12 mouse cellular contexts compared by ENCODE assay signal in the genomic region with DNA sequence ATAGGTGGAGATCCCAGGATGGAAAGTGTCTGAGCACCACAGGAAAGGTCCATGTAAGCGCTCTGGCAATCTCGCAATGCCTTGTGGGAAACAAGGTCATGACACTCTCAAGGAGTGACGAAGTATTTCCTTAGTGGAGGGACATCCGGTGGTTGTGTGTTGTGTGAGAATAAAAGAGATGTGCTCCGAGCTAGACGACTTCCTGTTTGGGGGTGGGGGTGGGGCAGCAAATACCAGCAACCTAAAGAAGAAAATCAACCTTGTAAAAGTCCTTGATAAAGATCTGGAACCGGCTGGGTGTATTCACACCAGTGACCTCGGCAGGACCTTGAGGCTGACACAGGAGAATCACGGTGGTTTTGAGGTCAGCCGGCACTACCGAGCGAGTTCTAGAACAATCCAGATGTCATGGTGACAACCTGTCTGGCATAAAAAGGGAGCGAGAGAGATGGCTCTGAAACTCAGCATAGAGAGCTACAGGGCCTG. TPM values are rescaled to one million over a fixed set of nuclear protein-coding genes. Genes with fewer than 3 reads are reported as not detected.
A peak's percentile ranks its signal among the peaks of the same experiment; 100 is the strongest.
DNase-seq lines count a peak whose midpoint lies in the region; ATAC-seq and TF ChIP-seq lines count a peak whose summit lies in the region.
"Had no signal": no experiment of that assay in that cellular context is flagged by ENCODE, and none has a peak within 500 bp of the region (broad histone marks: within the 10 kb centered on the region; RNA-seq: fewer than 3 reads in every experiment).

No protein-coding gene starts in this region.

- in situ Hi-C loops in CH12.LX (cut with MboI; ENCODE audit: low pct_ligation_motif_present, low pct_unique_long_range_greater_than_20kb, low sequenced_read_pairs) = loop anchor here (5.0 to 10.0 kb wide), 2 partner anchors 78 to 200 kb away; no protein-coding TSS in a partner anchor

- TF ChIP-seq RAD21 in CH12.LX (IDR thresholded peaks at IDR 0.05; ENCODE audit: low read depth, low read length) = no peak

- peaks cover 89% of the 10 kb centered on the region for H3K4me1 ChIP-seq in liver, embryonic 13.5 days (replicated peaks)
- peaks cover 8 to 37% of the 10 kb centered on the region in 2 experiments for H3K4me1 ChIP-seq in CH12.LX (ENCODE audit: control insufficient read depth in 1 of 2, insufficient read depth in 2 of 2)
- peaks cover 10% of the 10 kb centered on the region for H3K4me1 ChIP-seq in thymus, adult 2 months (replicated peaks; ENCODE audit: control insufficient read depth, insufficient read depth, low read length)
- H3K4me1 ChIP-seq: forebrain, embryonic 12.5 days had no signal

- no peak for TF ChIP-seq EP300 in CH12.LX (IDR thresholded peaks at IDR 0.05; ENCODE audit: low read length)

- H3K79me2 ChIP-seq in CH12.LX (replicated peaks; ENCODE audit: control insufficient read depth, extremely low read depth, insufficient read depth, poor library complexity, severe bottlenecking) = no peaks in the 10 kb centered on the region

- no peaks in the 10 kb centered on the region for H3K27me3 ChIP-seq in liver, embryonic 13.5 days
- no peaks in the 10 kb centered on the region for H3K27me3 ChIP-seq in CH12.LX (replicated peaks)
- H3K27me3 ChIP-seq in thymus, adult 2 months (ENCODE audit: control insufficient read depth, insufficient read depth, low read length) = no peaks in the 10 kb centered on the region
- H3K27me3 ChIP-seq: forebrain, embryonic 12.5 days; Patski had no signal

- no peak for DNase-seq in liver, embryonic 13.5 days
- DNase-seq in liver (no peak), CH12.LX (ENCODE audit: extremely low read depth) (peak; percentile 34)
- peak; percentile 76 for DNase-seq in thymus, adult 2 months
- no peak for DNase-seq in frontal cortex, postnatal 10 days (ENCODE audit: low spot score in 2 of 2)
- no peak for DNase-seq in urinary bladder, postnatal 14 days (ENCODE audit: low spot score)
- DNase-seq in heart, adult 18-20 months = no peak

- no peak for ATAC-seq in liver, embryonic 13.5 days (ENCODE audit: low read depth)
- peak; percentile 70 to 86 for ATAC-seq in hematopoietic stem cell, adult 5-6 weeks (replicated peaks in 1 of 2; ENCODE audit: insufficient read depth in 1 of 2, low FRiP score in 2 of 2, low TSS enrichment in 1 of 2, low read depth in 1 of 2, poor library complexity in 2 of 2, severe bottlenecking in 2 of 2)
- ATAC-seq: Patski had no signal

- 42% methylated on average over 13 of the region's 13 CpGs for WGBS in liver, embryonic 13.5 days (ENCODE audit: insufficient replicate concordance)
- WGBS in thymus, adult 2 months = 8% methylated on average over 13 of the region's 13 CpGs

- no peak overlapping the region for H3K9ac ChIP-seq in liver, embryonic 13.5 days
- H3K9ac ChIP-seq in CH12.LX (ENCODE audit: insufficient read depth, low read depth) = no peak overlapping the region
- H3K9ac ChIP-seq: forebrain, embryonic 12.5 days had no signal

- H3K27ac ChIP-seq in liver, embryonic 13.5 days = peak overlapping the region; percentile 67
- no peak overlapping the region for H3K27ac ChIP-seq in CH12.LX (ENCODE audit: insufficient read depth, low read depth)
- peak overlapping the region; percentile 86 for H3K27ac ChIP-seq in thymus, adult 2 months (ENCODE audit: control insufficient read depth, insufficient read depth, low read length)
- H3K27ac ChIP-seq: forebrain, embryonic 12.5 days had no signal

- no peak overlapping the region for H3K4me3 ChIP-seq in liver, embryonic 13.5 days (replicated peaks)
- H3K4me3 ChIP-seq in CH12.LX (replicated peaks in 1 of 3; ENCODE audit: low read depth in 2 of 3, low read length in 2 of 3, poor library complexity in 1 of 3) = no peak overlapping the region
- peak overlapping the region; percentile 21; the same call in 1 of the 2 replicates for H3K4me3 ChIP-seq in thymus, adult 2 months (ENCODE audit: control insufficient read depth, insufficient read depth, low read length)
- H3K4me3 ChIP-seq: forebrain, embryonic 12.5 days had no signal

- TF ChIP-seq CTCF in CH12.LX (conservative IDR thresholded peaks at IDR 0.05 in 1 of 2, IDR thresholded peaks at IDR 0.05 in 1 of 2; ENCODE audit: low read depth in 2 of 2, low read length in 2 of 2) = no peak
- TF ChIP-seq CTCF in thymus, adult 2 months (IDR thresholded peaks at IDR 0.05; ENCODE audit: borderline replicate concordance, control insufficient read depth, extremely low read depth, insufficient read depth, low read length, poor library complexity) = no peak

- no peak overlapping the region for H3K4me2 ChIP-seq in liver, embryonic 13.5 days
- no peak overlapping the region for H3K4me2 ChIP-seq in CH12.LX (ENCODE audit: insufficient read depth, low read depth, poor library complexity, severe bottlenecking)
- H3K4me2 ChIP-seq: forebrain, embryonic 12.5 days; heart, embryonic 11.5 days had no signal

- dilution Hi-C loops in CH12.LX (cut with MboI; ENCODE audit: extremely low pct_ligation_motif_present, extremely low pct_unique_long_range_greater_than_20kb, low sequenced_read_pairs) = no loop called here

- no peaks in the 10 kb centered on the region for H3K36me3 ChIP-seq in liver, embryonic 13.5 days
- no peaks in the 10 kb centered on the region for H3K36me3 ChIP-seq in CH12.LX (replicated peaks in 1 of 2; ENCODE audit: control insufficient read depth in 1 of 2, insufficient read depth in 1 of 2, low read length in 1 of 2)
- H3K36me3 ChIP-seq in thymus, adult 2 months (ENCODE audit: control insufficient read depth, insufficient read depth, low read length) = no peaks in the 10 kb centered on the region
- H3K36me3 ChIP-seq: forebrain, embryonic 12.5 days had no signal

- TF ChIP-seq POLR2A in CH12.LX (IDR thresholded peaks at IDR 0.05; ENCODE audit: low read depth, low read length) = no peak
- TF ChIP-seq POLR2A in thymus, adult 2 months (IDR thresholded peaks at IDR 0.05; ENCODE audit: control insufficient read depth, extremely low read depth, insufficient read depth, low read length, poor library complexity) = 0 out of 2 replicates have a peak, but pooled peaks have one; percentile 36

- no peaks in the 10 kb centered on the region for H3K9me3 ChIP-seq in liver, embryonic 13.5 days (replicated peaks)
- H3K9me3 ChIP-seq in CH12.LX (replicated peaks; ENCODE audit: low read length) = no peaks in the 10 kb centered on the region
- H3K9me3 ChIP-seq: forebrain, embryonic 12.5 days had no signal

TF ChIP-seq in CH12.LX, 34 proteins besides CTCF, POLR2A, EP300 and RAD21:
- TF ChIP-seq PAX5 (IDR thresholded peaks at IDR 0.05; ENCODE audit: low read length) = no peak
- TF ChIP-seq ELF1 (IDR thresholded peaks at IDR 0.05; ENCODE audit: low read depth, low read length) = peak; percentile 47
- 0 out of 2 replicates have a peak, but pooled peaks have one; percentile 18 for TF ChIP-seq CHD2 (IDR thresholded peaks at IDR 0.05; ENCODE audit: low read length)

RNA-seq across cellular contexts. Expression of a gene that starts 23.0 kb away (rescaled TPM):
- 0.03 TPM in 1 of 2 replicates, not detected in the other for polyA plus RNA-seq in liver, embryonic 13.5 days (2015; fragmentation: Nextera tagmentation; extraction: Ambion mirVana)
- total RNA-seq in CH12.LX (2012; rRNA removed) = not detected in 2 replicates
- total RNA-seq in CH12.LX (2014; rRNA removed) = not detected in 2 replicates
- polyA plus RNA-seq in CH12.LX (2012; ENCODE audit: insufficient read length, low read depth) = not detected in 2 replicates
- not detected in 2 replicates for total RNA-seq in hematopoietic stem cell, adult 5-6 weeks (2017)
- 0.13 and 0.27 TPM in 2 replicates for polyA plus RNA-seq in thymus, adult 2 months (2012; rRNA removed)
- under 1 TPM in 1 of 2 experiments, not detected in 1; 0.08 TPM for total RNA-seq in heart, adult 18-20 months (2021)
- polyA plus RNA-seq: forebrain, embryonic 12.5 days; heart, embryonic 11.5 days; intestine, embryonic 14.5 days; Patski had no signal

RNA-seq across cellular contexts. Expression of a gene that starts 51.3 kb away (rescaled TPM):
- 44.1 and 50.4 TPM in 2 replicates for polyA plus RNA-seq in liver, embryonic 13.5 days (2015; fragmentation: Nextera tagmentation; extraction: Ambion mirVana)
- total RNA-seq in CH12.LX (2012; rRNA removed) = 24.7 and 31.1 TPM in 2 replicates
- 39.2 and 42.0 TPM in 2 replicates for total RNA-seq in CH12.LX (2014; rRNA removed)
- polyA plus RNA-seq in CH12.LX (2012; ENCODE audit: insufficient read length, low read depth) = 61.3 and 67.6 TPM in 2 replicates
- 64.2 and 81.2 TPM in 2 replicates for total RNA-seq in hematopoietic stem cell, adult 5-6 weeks (2017)
- polyA plus RNA-seq in thymus, adult 2 months (2012; rRNA removed) = 44.5 and 59.9 TPM in 2 replicates
- 10 to 100 TPM; 18.0 to 19.2 TPM for total RNA-seq in heart, adult 18-20 months (2021)

Comparison
In these comparisons a context has a peak if more than half of its experiments do, and no peak if none do; other contexts are left out.
1. DNase-seq: peak in CH12.LX (single experiment) and thymus, adult 2 months (single experiment); none in liver, embryonic 13.5 days (single experiment), liver (single experiment), frontal cortex, postnatal 10 days (0 of 2), urinary bladder, postnatal 14 days (single experiment) and heart, adult 18-20 months (0 of 2).